Mouse (Mus musculus): Measurements from ENCODE around the gene Pet100.

Gene Pet100

DNA sequence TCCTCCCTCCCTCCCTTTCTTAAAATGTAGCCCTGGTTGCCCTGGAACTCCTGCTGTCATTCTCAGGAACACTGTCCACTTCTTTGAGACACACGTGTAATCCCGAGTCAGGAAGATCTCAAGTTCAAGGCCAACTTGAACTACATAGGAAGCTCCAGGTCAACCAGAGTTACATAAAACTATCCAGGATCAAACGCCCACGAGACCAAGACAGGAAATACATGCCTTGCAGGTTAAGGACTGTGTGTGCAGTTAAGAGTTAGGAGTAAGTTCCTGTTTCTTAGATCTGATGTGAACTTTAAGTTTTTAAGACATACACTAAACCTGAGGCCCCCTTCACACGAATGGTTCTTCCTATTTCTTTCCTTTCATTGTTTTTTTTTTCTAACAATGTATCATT is 5.6 kb downstream of the Pet100 start:
- DNase-seq = no peak

GRCm38 (mm10) chr8:3628014-3628413 is 6.7 kb downstream of the Pet100 start:
- peak; percentile 52 for DNase-seq

DNA sequence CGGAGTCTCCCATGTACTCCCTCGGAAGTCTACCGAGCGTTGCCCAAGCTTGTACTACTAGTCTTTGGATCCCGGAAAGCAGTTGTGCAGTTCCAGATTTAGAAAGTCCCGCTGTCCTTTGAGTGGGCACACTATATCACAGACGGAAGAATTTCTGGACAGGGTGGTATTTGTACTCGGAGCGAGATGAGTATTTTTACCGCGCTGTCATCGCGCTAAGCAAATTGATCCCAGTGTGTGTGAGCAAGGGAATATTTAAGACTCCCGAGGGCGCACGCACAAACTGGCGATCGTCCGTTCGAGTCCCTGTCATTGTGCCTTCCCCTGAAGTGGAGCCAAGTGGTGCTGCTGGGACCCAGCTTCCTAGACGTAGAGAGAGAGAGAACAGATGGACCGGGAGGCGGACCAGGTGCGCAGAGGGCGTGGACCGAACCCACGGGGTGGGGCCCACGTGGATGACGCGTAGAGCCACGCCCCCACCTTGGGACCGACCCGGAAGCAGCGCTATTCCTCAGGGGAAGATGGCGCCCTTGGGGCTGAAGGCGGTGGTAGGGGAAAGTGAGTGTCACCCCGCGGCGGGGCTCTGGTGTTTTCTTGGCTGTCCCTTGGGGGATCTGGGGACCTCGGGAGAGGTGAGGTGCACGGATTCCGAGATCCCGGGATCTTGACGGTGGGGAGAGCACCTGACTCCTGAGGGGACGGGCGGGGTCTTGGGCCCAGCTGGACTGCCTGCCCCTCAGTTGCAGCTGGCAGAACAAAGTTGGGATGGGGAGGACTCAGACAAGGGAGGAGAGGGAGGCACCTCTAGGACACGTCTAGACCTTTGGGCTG is 9.5 kb downstream of the Pet100 start, which contains the start of gene Stxbp2:
Gene Stxbp2 (plus strand): TSS at position 309 of the 831 bp plus-strand sequence.
- peak; percentile 90 for DNase-seq

DNA sequence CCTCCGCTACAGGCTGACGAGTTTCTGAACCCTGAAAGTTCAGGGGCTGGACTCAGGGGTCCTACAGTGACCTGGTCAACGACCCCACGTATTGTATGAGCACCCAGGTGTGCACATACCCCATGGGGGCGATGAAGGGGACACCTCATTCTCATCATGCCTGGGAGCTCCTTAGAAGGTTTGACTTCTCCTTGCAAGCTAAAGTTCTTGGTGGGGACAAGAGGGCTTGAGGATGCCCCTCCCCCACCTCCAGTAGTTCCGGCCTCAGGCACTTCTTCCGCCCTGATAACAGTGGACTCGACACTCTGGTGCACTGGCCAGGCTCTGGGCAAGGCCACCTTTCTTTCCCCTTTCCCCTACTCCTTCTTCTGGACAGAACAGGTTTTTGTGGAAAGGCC is 10.1 kb downstream of the Pet100 start:
- DNase-seq = peak; percentile 36

DNA sequence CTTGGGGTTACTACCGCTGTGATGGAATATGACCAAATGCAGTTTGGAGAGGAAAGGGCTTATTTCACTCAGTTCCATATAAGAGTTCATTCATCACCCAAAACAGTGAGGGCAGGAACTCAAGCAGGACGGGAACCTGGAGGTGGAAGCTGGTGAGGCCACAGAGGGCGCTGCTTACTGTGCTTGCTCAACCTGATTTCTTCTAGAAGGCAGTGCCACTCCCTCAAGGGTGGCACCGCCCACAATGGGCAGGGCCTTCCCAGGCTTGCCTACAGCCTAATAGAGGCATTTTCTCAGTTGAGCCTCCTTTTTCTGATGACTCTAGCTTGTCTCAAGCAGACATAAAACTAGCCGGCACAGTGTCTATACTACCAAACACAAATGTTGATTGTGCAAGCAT is 24.5 kb downstream of the Pet100 start:
- DNase-seq = peak; percentile 57

DNA sequence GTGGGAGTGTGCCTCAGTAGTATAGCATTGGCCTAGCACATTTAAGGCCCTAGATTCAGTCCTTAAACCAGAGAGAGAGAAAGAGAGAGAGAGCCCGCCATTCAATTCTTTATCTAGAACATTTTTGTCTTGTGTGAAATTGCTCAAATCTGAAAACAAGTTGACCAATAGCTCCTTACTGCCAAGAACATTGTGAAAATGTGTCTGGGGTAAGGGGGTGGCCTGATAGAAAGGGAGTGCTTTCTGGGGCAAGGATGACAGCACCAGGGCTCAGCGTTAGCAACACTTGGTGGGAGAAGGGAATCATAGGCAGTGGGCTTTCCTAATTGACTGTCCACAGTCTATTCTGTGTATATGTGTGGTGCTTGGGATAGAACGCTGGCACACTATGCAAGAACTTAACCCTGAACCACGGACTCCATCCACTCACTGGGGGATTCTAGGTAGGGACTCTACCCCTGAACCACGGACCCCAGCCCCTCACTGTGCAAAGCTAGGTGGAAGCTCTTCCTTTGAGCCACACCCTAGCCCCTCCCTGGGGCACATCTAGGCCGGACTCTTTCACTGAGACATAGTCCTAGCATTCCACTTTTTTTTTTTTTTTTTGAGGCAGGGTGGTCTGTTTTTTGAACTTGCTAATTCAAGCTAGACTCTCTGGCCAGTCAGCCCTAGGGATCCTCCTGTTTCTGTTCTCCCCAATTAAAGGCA is 25.6 kb downstream of the Pet100 start:
- no peak for DNase-seq

- no peak for DNase-seq
These were observed 26.2 kb downstream of the Pet100 start for GRCm38 (mm10) chr8:3647561-3647960.

DNA sequence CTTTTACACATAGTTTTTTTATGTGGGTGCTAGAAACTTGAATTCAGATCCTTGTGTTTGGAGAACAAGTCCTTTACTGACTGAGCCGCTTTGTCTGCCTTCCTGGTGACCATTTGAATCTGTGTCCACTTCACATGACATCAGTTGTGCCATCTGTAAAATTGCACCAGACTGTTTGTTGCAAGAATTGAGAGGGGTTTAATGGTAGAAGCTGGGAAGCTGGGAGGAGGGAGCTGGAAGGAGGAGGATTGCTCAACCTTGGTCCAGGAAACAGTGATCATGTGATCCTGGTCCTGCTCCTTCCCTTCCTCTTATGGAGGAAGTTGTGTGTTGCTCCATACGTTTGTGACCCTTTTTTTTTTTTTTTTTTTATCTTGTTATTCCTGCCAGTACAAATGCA is 26.9 kb downstream of the Pet100 start:
- DNase-seq = no peak

GRCm38 (mm10) chr8:3648990-3649389 is 27.6 kb downstream of the Pet100 start:
- no peak for DNase-seq

GRCm38 (mm10) chr8:3652845-3653244 is 31.5 kb downstream of the Pet100 start:
- no peak for DNase-seq

GRCm38 (mm10) chr8:3654726-3655508 is 33.6 kb downstream of the Pet100 start:
- no peak for DNase-seq

DNA sequence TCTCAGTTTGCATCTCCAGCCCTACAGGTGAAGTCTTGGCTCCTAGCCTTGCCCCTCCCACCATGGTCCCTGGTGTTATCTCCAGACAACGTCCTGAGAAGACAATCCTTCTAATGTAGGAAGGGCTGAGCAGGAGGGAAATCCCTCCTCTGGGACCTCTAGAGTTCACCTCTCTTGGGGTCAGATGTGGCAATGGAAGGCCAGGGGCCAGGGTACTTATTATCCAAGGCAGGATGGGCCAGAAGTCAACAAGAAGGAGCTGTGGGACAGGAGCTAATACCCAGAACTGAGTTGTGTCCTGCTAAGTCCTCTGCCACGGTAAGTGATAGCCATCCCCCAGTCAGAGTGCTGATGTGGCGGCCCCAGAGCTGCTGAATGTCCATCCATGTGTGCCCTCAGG is 34.2 kb downstream of the Pet100 start, which contains the start of gene Retn:
Gene Retn (plus strand): TSS at position 245 of the 400 bp plus-strand sequence.
- DNase-seq = no peak

DNA sequence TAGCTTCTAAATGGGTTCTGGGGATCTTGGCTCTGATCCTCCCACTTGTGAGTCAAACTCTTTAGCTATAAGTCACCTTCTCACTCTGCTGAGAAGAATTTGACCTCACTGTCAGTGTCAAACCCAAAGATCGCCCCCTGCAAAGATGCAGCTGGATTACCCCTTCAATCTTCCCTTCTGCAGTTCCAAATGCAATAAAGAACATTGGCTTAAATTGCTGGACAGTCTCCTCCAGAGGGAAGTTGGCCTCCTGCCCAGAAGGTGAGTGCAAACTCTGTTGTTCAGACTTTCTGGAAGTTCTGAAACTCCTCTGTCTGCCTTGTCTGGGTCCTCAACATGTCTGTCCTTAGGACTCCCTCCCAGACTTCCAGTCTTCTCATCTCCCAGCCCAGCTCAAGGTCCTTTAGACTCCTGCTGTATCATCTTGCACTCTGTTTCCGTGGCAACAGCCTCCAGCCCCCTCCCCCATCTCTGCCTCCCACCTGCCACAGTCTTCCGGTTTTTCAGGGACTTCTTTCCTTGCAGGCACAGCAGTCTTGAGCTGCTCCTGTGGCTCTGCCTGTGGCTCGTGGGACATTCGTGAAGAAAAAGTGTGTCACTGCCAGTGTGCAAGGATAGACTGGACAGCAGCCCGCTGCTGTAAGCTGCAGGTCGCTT is 35.5 kb downstream of the Pet100 start:
- no peak for DNase-seq

DNA sequence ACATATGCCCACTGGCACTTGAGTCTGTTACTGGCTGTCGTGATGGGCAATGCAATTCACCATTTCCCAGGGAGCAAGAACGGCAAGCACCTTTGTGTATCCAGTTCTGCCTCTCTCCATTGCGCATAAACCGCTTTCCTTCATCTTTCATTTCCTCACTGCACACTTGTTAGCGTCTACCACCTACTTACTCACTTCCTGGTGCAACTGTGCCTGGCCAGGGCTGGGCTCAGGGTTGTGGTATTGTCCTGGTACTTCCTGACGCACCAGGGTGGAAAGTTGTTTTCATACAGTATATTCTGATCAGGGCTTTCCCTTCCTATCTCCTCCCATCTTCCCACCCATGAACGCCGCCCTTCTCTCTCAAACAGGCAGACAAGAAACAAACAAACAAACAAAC is 39.5 kb downstream of the Pet100 start:
- no peak for DNase-seq

GRCm38 (mm10) chr8:3664405-3664804 is 43.1 kb downstream of the Pet100 start:
- DNase-seq = no peak

DNA sequence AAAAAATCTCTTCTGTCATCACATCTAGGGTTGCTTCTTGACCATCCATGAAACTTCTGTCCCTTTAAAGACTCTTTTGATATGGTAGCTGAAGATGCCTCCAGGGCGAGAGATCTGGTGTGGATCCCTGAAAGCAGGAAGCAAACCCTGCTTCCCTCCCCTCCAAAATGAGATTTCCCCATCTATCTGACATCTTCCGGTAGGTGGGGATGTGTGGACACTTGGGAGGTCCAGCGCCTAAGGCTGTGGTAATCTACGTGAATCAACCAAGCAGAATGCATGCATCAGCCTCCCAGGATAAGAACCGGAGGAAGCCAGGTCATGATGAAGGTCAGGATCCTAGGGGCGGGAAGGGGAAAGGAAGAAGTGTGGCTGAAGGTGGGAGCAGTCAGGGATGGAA is 44.2 kb downstream of the Pet100 start, which contains the start of gene Mcemp1:
Gene Mcemp1 (plus strand): TSS at position 248 of the 400 bp plus-strand sequence.
- DNase-seq = no peak

- no peak for DNase-seq
These were observed 49.0 kb downstream of the Pet100 start for GRCm38 (mm10) chr8:3670388-3670787.

DNA sequence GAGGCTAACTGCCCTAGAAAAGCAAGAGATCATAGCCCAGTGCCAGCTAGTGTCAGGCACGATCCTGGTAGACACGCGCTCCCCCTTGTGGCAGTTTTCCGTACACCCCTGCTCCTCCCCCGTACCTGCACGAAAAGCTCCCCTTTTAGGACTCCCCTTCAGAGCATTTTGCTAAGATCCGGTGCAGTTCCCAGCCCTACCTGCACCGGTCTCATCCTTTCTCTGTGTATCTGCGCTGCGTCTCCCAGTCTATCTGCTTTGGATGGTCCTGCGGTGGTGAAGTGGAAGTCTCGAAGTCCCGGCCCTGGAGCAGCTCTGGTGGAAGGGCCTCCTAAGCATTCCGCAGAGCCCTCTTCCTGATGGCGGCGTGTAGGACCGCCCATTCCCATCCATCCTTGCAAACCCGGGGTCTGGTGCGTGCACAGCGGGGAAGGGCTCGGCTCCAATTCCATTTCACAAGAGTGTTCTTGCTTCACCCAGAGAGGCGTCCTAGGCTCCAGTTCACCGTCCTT is 50.7 kb downstream of the Pet100 start, which contains the start of gene Fcor:
Gene Fcor (minus strand): TSS at position 383 of the 512 bp plus-strand sequence.
- DNase-seq = peak; percentile 86

DNA sequence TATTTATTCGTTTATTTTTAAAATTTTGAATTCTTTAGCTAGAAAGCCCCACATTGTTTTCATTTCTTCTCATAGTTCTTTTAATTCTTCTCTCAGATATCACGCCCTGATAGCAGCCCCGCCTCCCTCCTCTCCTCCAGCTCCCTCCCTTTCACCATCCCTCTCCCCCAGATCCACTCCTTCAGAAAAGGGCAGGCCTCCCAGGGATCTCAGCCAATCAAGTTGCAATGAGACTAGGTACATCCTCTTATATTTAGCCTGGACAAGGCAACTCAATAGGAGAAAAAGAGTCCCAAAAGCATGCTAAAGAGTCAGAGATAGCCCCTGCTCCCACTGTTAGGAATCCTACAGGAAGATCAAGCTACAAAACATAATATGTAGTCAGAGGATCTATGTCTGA is 53.3 kb downstream of the Pet100 start:
- DNase-seq = no peak

Data from kidney, postnatal 14 days (tissue).